Mouse (Mus musculus) C2C12 (cell line): Measurements from ENCODE around the gene Rufy3.

Source experiments
- CEBPB ChIP-seq: IDR thresholded peaks from one replicate; pipeline ENCODE4 v1.6.1; 2011; ENCODE audit warnings: low read depth, mild to moderate bottlenecking, control low read depth, moderate library complexity
- CTCF ChIP-seq: IDR thresholded peaks from one replicate; pipeline ENCODE4 v1.5.1; 2011; ENCODE audit not compliant: control insufficient read depth, insufficient read depth, insufficient read length
- FOSL1 ChIP-seq: IDR thresholded peaks from one replicate; pipeline ENCODE4 v1.8.0; 2011; ENCODE audit warnings: mild to moderate bottlenecking, low read length; ENCODE audit not compliant: poor library complexity, insufficient read depth, severe bottlenecking
- MAX ChIP-seq: IDR thresholded peaks from one replicate; pipeline ENCODE4 v1.6.1; 2011; ENCODE audit warnings: mild to moderate bottlenecking, control low read depth
- MYOD1 ChIP-seq: IDR thresholded peaks from one replicate; pipeline ENCODE4 v1.6.1; 2011; ENCODE audit warnings: low read depth; ENCODE audit not compliant: control insufficient read depth, insufficient read length
- MYOG ChIP-seq: IDR thresholded peaks from one replicate; pipeline ENCODE4 v1.6.1; 2011; ENCODE audit not compliant: control insufficient read depth, insufficient read length; ENCODE audit errors: extremely low read depth
- USF1 ChIP-seq: IDR thresholded peaks from one replicate; pipeline ENCODE4 v1.6.1; 2011; ENCODE audit warnings: low read depth, mild to moderate bottlenecking, control low read depth, moderate library complexity

- TF ChIP-seq CTCF: no peak
- TF ChIP-seq MYOG: no peak
- no peak for TF ChIP-seq CEBPB
- no peak for TF ChIP-seq USF1
- no peak for TF ChIP-seq MAX
- TF ChIP-seq FOSL1: no peak
- no peak for TF ChIP-seq MYOD1
Measured at GRCm38 (mm10) chr5:88699251-88699913, 134.5 kb downstream of the Rufy3 start.
